In the genomic region with DNA sequence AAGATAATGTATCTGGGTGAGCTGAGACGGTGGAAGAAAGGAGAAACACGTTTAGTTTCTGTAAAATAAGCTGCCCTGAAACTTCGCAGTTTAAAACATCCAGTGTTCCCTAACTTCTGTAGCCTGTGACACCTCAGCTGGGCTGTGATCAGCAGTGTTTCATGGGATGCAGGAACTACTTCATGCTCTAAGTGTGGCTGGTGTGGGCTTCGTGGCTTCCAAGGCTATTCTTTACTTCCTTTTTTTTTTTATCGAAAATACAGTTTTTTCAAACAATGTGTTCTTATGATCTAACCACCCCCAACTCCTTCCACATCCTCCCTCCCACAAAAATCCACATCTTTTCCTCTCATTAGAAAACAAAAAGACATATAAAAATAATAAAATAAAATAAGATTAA, we compare ENCODE assay signal across 25 mouse cellular contexts. TPM values are rescaled to one million over a fixed set of nuclear protein-coding genes. Genes with fewer than 3 reads are reported as not detected.
"Had no signal": no experiment of that assay in that cellular context is flagged by ENCODE, and none has a peak within 500 bp of the region (broad histone marks: within the 10 kb centered on the region; RNA-seq: fewer than 3 reads in every experiment).

No protein-coding gene starts in this region.

- H3K36me3 ChIP-seq: midbrain, embryonic 10.5 days; midbrain, embryonic 12.5 days; neural tube, embryonic 13.5 days; neural tube, embryonic 15.5 days had no signal

- ATAC-seq: midbrain, embryonic 16.5 days had no signal

- H3K9ac ChIP-seq: lung, embryonic 14.5 days; midbrain, embryonic 12.5 days; neural tube, embryonic 13.5 days; neural tube, embryonic 15.5 days had no signal

- H3K4me2 ChIP-seq: lung, embryonic 14.5 days; midbrain, embryonic 12.5 days; neural tube, embryonic 13.5 days; neural tube, embryonic 15.5 days had no signal

- H3K27ac ChIP-seq: midbrain, embryonic 10.5 days; midbrain, embryonic 12.5 days; neural tube, embryonic 13.5 days; neural tube, embryonic 15.5 days had no signal

- H3K9me3 ChIP-seq: midbrain, embryonic 10.5 days; midbrain, embryonic 12.5 days; neural tube, embryonic 13.5 days; neural tube, embryonic 15.5 days had no signal

- H3K4me3 ChIP-seq: midbrain, embryonic 10.5 days; midbrain, embryonic 12.5 days; myocyte; neural tube, embryonic 13.5 days; neural tube, embryonic 15.5 days had no signal

- H3K27me3 ChIP-seq: midbrain, embryonic 12.5 days; neural tube, embryonic 15.5 days had no signal

- DNase-seq: lung, adult 18-20 months; lung, embryonic 14.5 days; lung, postnatal 10 days; lung, postnatal 4 days; midbrain, embryonic 14.5 days; retina, postnatal 1 day; right cerebral cortex, adult 18-20 months; right cerebral cortex, postnatal 25 days; right cerebral cortex, postnatal 4 days; spleen, adult 18-20 months; thymus, adult 18-20 months; thymus, postnatal 14 days; thymus, postnatal 4 days had no signal

RNA-seq across cellular contexts. Expression of gene Dnah14, which starts 20.9 kb away (rescaled TPM):
- polyA plus RNA-seq: small intestine, adult 2 months had no signal

RNA-seq across cellular contexts. Expression of gene Ccdc121, which starts 44.2 kb away (rescaled TPM):
- total RNA-seq: megakaryocyte-erythroid progenitor cell, adult 5-6 weeks had no signal
- polyA plus RNA-seq: liver, embryonic 16.5 days; myocyte; neural tube, embryonic 11.5 days; neural tube, embryonic 13.5 days; neural tube, embryonic 15.5 days; small intestine, adult 2 months; stomach, embryonic 14.5 days; urinary bladder, adult 2 months had no signal
